Mouse (Mus musculus) bone marrow, adult 2 months (tissue): ENCODE data around the gene Aldh9a1. TPM values are rescaled to one million over a fixed set of nuclear protein-coding genes. Genes with fewer than 3 reads are reported as not detected.
"Not testable (repeated sequence)": the region's sequence is repeated elsewhere in the genome, so short reads cannot be mapped to it uniquely, and the experiment has no call there.

Source experiments
- H3K27ac ChIP-seq: fragments of 200-500 bp; 2 replicates; pipeline ENCODE4 v1.5.1; 2012; ENCODE audit warnings: low read depth, mild to moderate bottlenecking, control low read depth, inconsistent platforms, low read length; ENCODE audit not compliant: control insufficient read depth, poor library complexity, insufficient read depth
- H3K4me1 ChIP-seq: fragments of 200-500 bp; 2 replicates; pipeline ENCODE4 v1.6.1; 2011; ENCODE audit warnings: low read length; ENCODE audit not compliant: control insufficient read depth, insufficient read depth
- H3K4me3 ChIP-seq: fragments of 200-500 bp; replicated peaks from 2 replicates; pipeline ENCODE3; 2011; ENCODE audit warnings: mild to moderate bottlenecking, low read depth, low read length, control low read depth; ENCODE audit not compliant: control insufficient read depth
- CTCF ChIP-seq: fragments of 200-500 bp; IDR thresholded peaks from 2 replicates; pipeline ENCODE4 v1.5.1; 2011; ENCODE audit warnings: low read length, control low read depth; ENCODE audit not compliant: control insufficient read depth, insufficient read depth
- POLR2A ChIP-seq: fragments of 200-500 bp; IDR thresholded peaks from 2 replicates; pipeline ENCODE4 v1.6.1; 2011; ENCODE audit warnings: low read depth, mild to moderate bottlenecking, control low read depth, low read length, borderline replicate concordance; ENCODE audit not compliant: control insufficient read depth
- WGBS: fragments of 180-500 bp; shearing (Covaris S2); methylation state at CpG from one replicate; pipeline ENCODE4 v1.1.7; 2018; 5-methylcytosine and 5-hydroxymethylcytosine counted together
- polyA plus RNA-seq: library from polyadenylated mRNA; stranded (reverse); fragments of >200 nt; gene quantifications from 2 replicates; pipeline ENCODE4 v1.2.4, GENCODE M21; 2011; ENCODE audit warnings: low replicate concordance; ENCODE audit not compliant: missing spikeins, insufficient read depth, insufficient read length

The Aldh9a1 gene
- polyA plus RNA-seq, 1 experiment, result 23.8 TPM

DNA sequence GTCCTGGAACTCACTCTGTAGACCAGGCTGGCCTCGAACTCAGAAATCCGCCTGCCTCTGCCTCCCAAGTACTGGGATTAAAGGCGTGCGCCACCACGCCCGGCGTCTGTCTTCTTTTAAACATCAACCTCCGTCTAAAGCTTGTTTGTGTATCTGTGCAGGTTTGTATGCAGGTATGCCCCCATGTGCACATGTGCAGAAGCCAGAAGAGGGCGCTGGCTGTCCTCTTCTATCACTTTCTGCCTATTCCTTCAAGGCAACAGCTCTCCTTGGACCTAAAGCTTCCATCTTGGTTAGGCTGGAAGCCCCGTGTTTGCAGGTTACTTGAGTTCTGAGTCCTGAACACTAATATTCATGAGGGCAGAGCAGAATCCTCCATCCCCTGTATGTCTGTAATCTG lies 7.0 kb upstream of the Aldh9a1 start:
- TF ChIP-seq CTCF, result no peak
- no peak for TF ChIP-seq POLR2A
- Histone ChIP-seq H3K4me3 (no peak overlapping the region), H3K27ac (no peak overlapping the region), H3K4me1 (peaks cover 7% of the 10 kb centered on the region)
- 91% methylated on average over 10 of the region's 10 CpGs for WGBS

GRCm38 (mm10) chr1:167345994-167346520 lies 3.7 kb upstream of the Aldh9a1 start:
- not testable (repeated sequence) for H3K4me1 ChIP-seq, H3K4me3 ChIP-seq, H3K27ac ChIP-seq
- 81% methylated on average over 10 of the region's 10 CpGs for WGBS

DNA sequence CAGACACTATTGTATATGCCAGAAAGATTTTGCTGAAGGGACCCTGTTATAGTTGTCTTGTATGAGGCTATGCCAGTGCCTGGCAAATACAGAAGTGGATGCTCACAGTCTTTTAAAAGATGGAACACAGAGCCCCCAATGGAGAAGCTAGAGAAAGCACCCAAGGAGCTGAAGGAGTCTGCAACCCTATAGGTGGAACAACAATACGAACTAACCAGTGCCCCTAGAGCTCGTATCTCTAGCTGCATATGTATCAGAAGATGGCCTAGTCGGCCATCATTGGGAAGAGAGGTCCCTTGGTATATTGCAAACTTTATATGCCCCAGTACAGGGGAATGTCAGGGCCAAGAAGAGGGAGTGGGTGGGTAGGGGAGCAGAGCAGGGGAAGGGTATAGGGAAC lies 585 bp upstream of the Aldh9a1 start:
- not testable (repeated sequence) for H3K4me3 ChIP-seq, H3K27ac ChIP-seq, H3K4me1 ChIP-seq
- WGBS, result 31% methylated on average over 3 of the region's 3 CpGs

DNA sequence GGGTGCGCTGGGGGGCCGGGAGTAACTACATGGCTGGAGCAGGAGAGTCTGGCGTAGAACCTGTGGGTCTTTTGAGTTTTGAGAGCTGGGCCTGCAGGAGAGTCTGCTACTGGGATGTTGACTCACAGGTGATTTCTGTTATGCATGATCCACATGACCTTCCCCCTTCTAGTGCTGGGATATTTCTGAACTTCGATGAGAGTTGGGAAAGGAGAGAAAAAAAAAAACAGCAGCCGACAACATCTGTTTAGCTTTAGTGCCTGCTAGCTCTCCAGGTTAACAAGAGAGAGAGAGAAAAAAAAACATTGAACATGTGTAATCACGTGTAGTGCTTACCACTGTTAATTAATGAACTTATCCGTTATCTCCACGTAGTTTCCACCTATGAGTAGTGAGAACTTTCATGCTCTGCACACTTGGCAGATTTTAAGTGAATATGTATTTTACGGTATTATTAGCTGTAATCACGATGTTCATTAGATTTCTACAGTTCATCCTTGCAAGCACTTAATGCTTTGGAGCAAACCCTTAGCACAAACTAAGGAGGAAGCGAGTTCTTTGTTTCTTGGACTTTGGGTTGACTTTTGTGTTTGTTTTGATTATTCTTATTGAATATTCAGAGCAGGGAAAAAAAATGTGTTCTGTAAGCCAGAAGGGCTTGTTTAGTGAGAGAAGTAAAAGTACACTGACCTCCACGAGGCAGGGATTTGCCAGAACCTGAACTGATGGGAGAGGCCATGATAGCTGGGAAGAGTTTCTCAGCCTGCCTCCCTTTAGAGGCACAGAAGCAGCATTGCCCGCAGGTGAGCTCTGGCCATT lies 1.0 kb downstream of the Aldh9a1 start:
- H3K4me3 ChIP-seq, result peak overlapping the region; percentile 87
- WGBS, result 25% methylated on average over 13 of the region's 13 CpGs
- no peak for TF ChIP-seq CTCF
- no peak for TF ChIP-seq POLR2A
- H3K4me1 ChIP-seq, result no peaks in the 10 kb centered on the region
- no peak overlapping the region; the same call in 1 of the 2 replicates for H3K27ac ChIP-seq

GRCm38 (mm10) chr1:167352403-167352802 lies 2.6 kb downstream of the Aldh9a1 start:
- no peak overlapping the region for H3K4me3 ChIP-seq
- H3K27ac ChIP-seq, result no peak overlapping the region
- no peaks in the 10 kb centered on the region for H3K4me1 ChIP-seq
- TF ChIP-seq POLR2A (no peak), CTCF (no peak)
- WGBS, result 58% methylated on average over 14 of the region's 14 CpGs

GRCm38 (mm10) chr1:167357387-167357786 lies 7.6 kb downstream of the Aldh9a1 start:
- H3K4me1 ChIP-seq, result no peaks in the 10 kb centered on the region
- no peak overlapping the region for H3K4me3 ChIP-seq
- TF ChIP-seq POLR2A (no peak), CTCF (no peak)
- no peak overlapping the region for H3K27ac ChIP-seq
- 93% methylated on average over 9 of the region's 9 CpGs for WGBS

- H3K4me3 ChIP-seq, result no peak overlapping the region
- H3K4me1 ChIP-seq, result no peaks in the 10 kb centered on the region
- 91% methylated on average over 9 of the region's 9 CpGs for WGBS
- TF ChIP-seq CTCF (no peak), POLR2A (no peak)
- H3K27ac ChIP-seq, result no peak overlapping the region
Observed at GRCm38 (mm10) chr1:167358731-167359130, 8.9 kb downstream of the Aldh9a1 start.

GRCm38 (mm10) chr1:167360268-167360667 lies 10.5 kb downstream of the Aldh9a1 start:
- no peak overlapping the region for H3K27ac ChIP-seq

DNA sequence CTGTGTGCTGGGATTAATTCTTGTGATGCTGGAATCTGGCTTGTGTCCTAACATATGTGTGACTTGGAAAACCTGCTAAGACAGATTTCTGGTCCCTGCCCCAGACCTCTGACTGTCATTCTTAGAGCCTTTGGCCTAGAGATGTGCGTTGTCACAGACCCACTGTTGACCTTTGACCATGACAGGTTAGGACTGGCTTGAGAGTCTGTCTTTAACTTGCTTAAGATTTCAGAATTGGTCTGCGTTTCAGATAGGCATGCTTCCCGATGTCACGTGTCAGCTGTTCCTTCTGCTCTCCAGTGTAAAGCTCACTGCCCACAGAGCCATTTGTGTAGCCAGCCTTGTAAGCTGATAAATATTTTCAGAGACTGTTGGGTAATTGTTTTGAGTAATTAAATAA lies 13.0 kb downstream of the Aldh9a1 start:
- H3K4me1 ChIP-seq, result no peaks in the 10 kb centered on the region
- 95% methylated on average over 4 of the region's 4 CpGs for WGBS
- no peak overlapping the region for H3K27ac ChIP-seq
- no peak overlapping the region for H3K4me3 ChIP-seq
- TF ChIP-seq POLR2A (no peak), CTCF (no peak)

More at GRCm38 (mm10) chr1:167360268-167360667, 10.5 kb downstream of the Aldh9a1 start:
- Histone ChIP-seq H3K4me1 (no peaks in the 10 kb centered on the region), H3K4me3 (no peak overlapping the region)
- 93% methylated on average over 4 of the region's 4 CpGs for WGBS
- TF ChIP-seq POLR2A (no peak), CTCF (no peak)
